Mouse (Mus musculus) liver, adult 2 months (tissue): ENCODE results near the gene Csrp2. TPM values are rescaled to one million over a fixed set of nuclear protein-coding genes. Genes with fewer than 3 reads are reported as not detected.

Source experiments
- DNase-seq: peaks from one replicate; pipeline ENCODE4 v3.0.0-alpha.2; 2011; ENCODE audit warnings: low read depth, low spot score; ENCODE audit errors: extremely low read depth
- H3K27ac ChIP-seq: fragments of 200-500 bp; replicated peaks from 2 replicates; pipeline ENCODE4 v1.5.1; 2012; ENCODE audit warnings: low read depth, mild to moderate bottlenecking, control low read depth, inconsistent platforms, low read length; ENCODE audit not compliant: insufficient read depth
- H3K27me3 ChIP-seq: fragments of 200-500 bp; 2 replicates; pipeline ENCODE4 v1.6.1; 2012; ENCODE audit warnings: mild to moderate bottlenecking, moderate library complexity, low read length, inconsistent platforms; ENCODE audit not compliant: control insufficient read depth, insufficient read depth
- H3K36me3 ChIP-seq: fragments of 200-500 bp; 2 replicates; pipeline ENCODE4 v1.6.1; 2012; ENCODE audit warnings: low read length, inconsistent platforms; ENCODE audit not compliant: control insufficient read depth, insufficient read depth
- H3K4me1 ChIP-seq: fragments of 200-500 bp; 2 replicates; pipeline ENCODE4 v1.6.1; 2011; ENCODE audit warnings: low read length; ENCODE audit not compliant: control insufficient read depth, insufficient read depth
- H3K4me3 ChIP-seq: fragments of 200-500 bp; 2 replicates; pipeline ENCODE4 v1.5.1; 2011; ENCODE audit warnings: low read depth, mild to moderate bottlenecking, control low read depth, low read length, moderate library complexity; ENCODE audit not compliant: insufficient read depth
- H3K79me2 ChIP-seq: fragments of 200-500 bp; 2 replicates; pipeline ENCODE4 v1.6.1; 2012; ENCODE audit warnings: inconsistent platforms, mild to moderate bottlenecking, low read length, moderate library complexity; ENCODE audit not compliant: control insufficient read depth, insufficient read depth
- H3K9ac ChIP-seq: fragments of 200-500 bp; 2 replicates; pipeline ENCODE4 v1.6.1; 2012; ENCODE audit warnings: low read depth, mild to moderate bottlenecking, control low read depth, inconsistent platforms, low read length
- CTCF ChIP-seq: fragments of 200-500 bp; IDR thresholded peaks from 2 replicates; pipeline ENCODE4 v1.5.1; 2011; ENCODE audit warnings: low read depth, low read length, control low read depth
- POLR2A ChIP-seq: fragments of 200-500 bp; IDR thresholded peaks from 2 replicates; pipeline ENCODE4 v1.6.1; 2011; ENCODE audit warnings: low read length, control low read depth; ENCODE audit not compliant: insufficient read depth; ENCODE audit errors: extremely low read depth
- WGBS: fragments of 180-500 bp; shearing (Covaris S2); methylation state at CpG from one replicate; pipeline ENCODE4 v1.1.7; 2018; 5-methylcytosine and 5-hydroxymethylcytosine counted together
- polyA plus RNA-seq: library from polyadenylated mRNA; depleted of rRNA; stranded (reverse); fragments of >200 nt; gene quantifications from 2 replicates; pipeline ENCODE4 v1.2.3, GENCODE M21; 2012
- total RNA-seq: library from RNA; depleted of rRNA; stranded (reverse); fragments of >200 nt; gene quantifications from 2 replicates; pipeline ENCODE4 v1.2.3, GENCODE M21; 2014

Csrp2 gene
- total and polyA plus RNA-seq, 2 experiments, result 26.0 to 76.8 TPM

DNA sequence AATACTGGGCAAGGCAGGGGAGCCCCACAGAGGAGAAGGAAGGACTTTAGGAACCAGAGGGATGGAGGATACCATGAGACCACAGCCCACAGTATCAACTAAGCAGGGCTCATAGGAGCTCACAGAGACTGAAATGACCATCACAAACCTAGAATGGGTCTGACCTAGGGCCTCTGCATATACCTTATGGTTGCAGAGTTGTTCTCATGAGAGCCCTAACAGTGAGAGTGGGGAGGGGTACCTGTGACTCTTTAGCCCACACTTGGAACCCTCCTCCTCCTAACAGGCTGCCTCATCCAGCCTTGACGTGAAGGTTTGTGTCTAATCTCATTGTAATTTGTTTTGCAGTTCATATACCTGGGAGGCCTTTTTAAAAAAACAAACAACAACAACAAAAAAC is 55.3 kb downstream of the Csrp2 start:
- H3K4me1 ChIP-seq, result peaks cover 6% of the 10 kb centered on the region; the same call in 1 of the 2 replicates
- H3K27ac ChIP-seq, result no peak overlapping the region
- no peaks in the 10 kb centered on the region for H3K27me3 ChIP-seq
- peaks cover 21% of the 10 kb centered on the region for H3K36me3 ChIP-seq
- 0 out of 2 replicates have a peak, but pooled peaks cover under 1% of the 10 kb centered on the region for H3K79me2 ChIP-seq
- H3K9ac ChIP-seq, result no peak overlapping the region
- H3K4me3 ChIP-seq, result no peak overlapping the region
- WGBS, result 95% methylated on average over 1 of the region's 1 CpGs
- TF ChIP-seq POLR2A, result no peak
- no peak for TF ChIP-seq CTCF
- DNase-seq, result no peak

DNA sequence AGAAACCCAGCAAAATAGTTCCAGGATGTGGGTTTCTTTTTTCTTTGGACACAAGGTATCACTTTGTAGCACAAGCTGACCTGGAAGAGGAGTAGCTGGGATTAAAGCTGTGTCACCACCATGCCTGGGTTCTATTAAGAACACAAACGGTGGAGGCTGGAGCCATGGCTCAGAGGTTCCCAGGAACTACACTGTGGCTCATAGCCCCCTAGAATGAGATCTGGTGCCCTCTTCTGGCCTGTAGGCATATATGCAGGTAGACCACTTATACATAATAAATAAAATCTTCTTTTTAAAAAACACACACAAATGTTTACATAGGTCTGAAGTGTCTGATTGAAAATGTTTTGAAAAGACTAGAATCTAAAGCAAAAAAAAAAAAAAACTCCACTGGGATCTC is 56.5 kb downstream of the Csrp2 start:
- WGBS, result 13% methylated on average over 1 of the region's 1 CpGs
- Histone ChIP-seq H3K36me3 (peaks cover 24% of the 10 kb centered on the region), H3K4me3 (no peak overlapping the region), H3K79me2 (peaks cover 3% of the 10 kb centered on the region; the same call in 1 of the 2 replicates), H3K4me1 (peaks cover 6% of the 10 kb centered on the region; the same call in 1 of the 2 replicates), H3K27ac (no peak overlapping the region), H3K9ac (no peak overlapping the region), H3K27me3 (no peaks in the 10 kb centered on the region)
- TF ChIP-seq CTCF, result peak; percentile 59
- TF ChIP-seq POLR2A, result no peak
- DNase-seq, result peak; percentile 13

DNA sequence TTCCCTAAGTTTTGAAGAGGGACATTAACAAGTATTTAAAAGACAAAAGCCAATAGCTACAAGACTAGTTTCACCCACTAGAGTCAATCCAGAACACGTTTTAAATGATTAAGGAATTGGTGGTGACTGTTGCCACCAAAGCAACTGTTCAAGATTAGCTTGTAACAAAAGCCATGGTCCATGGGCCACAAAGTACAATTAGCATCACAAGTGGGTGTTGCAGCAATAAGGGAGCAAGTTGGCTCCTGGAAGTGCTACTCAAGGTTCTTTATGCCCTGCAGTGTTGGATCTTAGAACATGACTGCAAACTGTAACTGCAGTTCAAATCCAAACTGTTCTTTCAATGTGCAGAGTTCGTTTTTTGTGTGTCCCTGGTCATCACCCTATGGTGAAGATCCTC is 57.8 kb downstream of the Csrp2 start:
- H3K36me3 ChIP-seq, result peaks cover 27% of the 10 kb centered on the region
- WGBS, result 80% methylated on average over 2 of the region's 2 CpGs

DNA sequence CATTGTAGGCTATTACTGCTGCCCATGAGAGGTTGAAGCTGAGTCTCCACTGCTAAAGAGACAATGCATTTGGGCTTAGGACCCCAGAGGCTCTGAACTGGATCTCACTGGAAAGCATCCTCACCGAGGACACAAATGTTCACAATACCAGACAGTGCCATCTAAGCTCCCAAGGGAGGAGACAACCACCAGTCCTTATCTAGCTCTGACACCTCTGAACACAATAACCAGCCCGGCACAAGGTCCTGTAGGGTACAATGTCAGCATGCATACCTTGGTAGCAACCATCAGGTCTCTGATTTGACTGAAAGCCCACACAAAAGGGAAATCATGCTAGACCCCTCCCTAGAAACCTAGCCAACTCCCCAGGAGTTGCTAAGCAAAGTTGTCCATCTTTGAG is 59.8 kb downstream of the Csrp2 start:
- TF ChIP-seq POLR2A (no peak), CTCF (no peak)
- Histone ChIP-seq H3K9ac (no peak overlapping the region), H3K27me3 (no peaks in the 10 kb centered on the region), H3K36me3 (peaks cover 21% of the 10 kb centered on the region), H3K4me1 (0 out of 2 replicates have a peak, but pooled peaks cover 2% of the 10 kb centered on the region), H3K27ac (no peak overlapping the region), H3K79me2 (peaks cover 6% of the 10 kb centered on the region; the same call in 1 of the 2 replicates), H3K4me3 (no peak overlapping the region)
- WGBS, result 78% methylated on average over 2 of the region's 2 CpGs
- DNase-seq, result no peak

More for the DNA sequence above, 57.8 kb downstream of the Csrp2 start:
- H3K4me3 ChIP-seq, result no peak overlapping the region
- H3K27ac ChIP-seq, result no peak overlapping the region
- no peaks in the 10 kb centered on the region for H3K4me1 ChIP-seq
- TF ChIP-seq POLR2A, result no peak
- TF ChIP-seq CTCF, result no peak
- no peaks in the 10 kb centered on the region for H3K27me3 ChIP-seq
- peaks cover 6% of the 10 kb centered on the region; the same call in 1 of the 2 replicates for H3K79me2 ChIP-seq
- DNase-seq, result no peak
- H3K9ac ChIP-seq, result no peak overlapping the region

DNA sequence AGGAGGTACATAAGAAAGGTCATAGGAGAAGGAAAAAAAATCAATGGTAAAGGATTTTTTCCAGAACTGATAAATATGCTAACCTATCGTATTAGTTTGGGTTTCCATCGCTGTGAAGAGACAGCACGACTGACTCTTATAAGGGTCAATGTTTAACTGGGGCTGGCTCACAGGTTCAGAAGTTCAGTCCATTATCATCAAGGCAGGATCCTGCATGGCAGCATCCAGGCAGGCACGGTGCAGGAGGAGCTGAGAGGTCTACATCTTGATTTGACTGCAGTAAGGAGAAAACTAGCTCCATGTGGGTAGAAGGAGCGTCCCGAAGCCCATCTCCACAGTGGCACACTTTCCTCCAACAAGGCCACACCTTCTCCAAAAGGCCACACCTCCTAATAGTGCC is 60.9 kb downstream of the Csrp2 start:
- no peaks in the 10 kb centered on the region for H3K27me3 ChIP-seq
- no peak for TF ChIP-seq POLR2A
- no peak for TF ChIP-seq CTCF
- peaks cover 18% of the 10 kb centered on the region for H3K36me3 ChIP-seq
- no peak overlapping the region for H3K27ac ChIP-seq
- no peak overlapping the region for H3K9ac ChIP-seq
- 0 out of 2 replicates have a peak, but pooled peaks cover 2% of the 10 kb centered on the region for H3K4me1 ChIP-seq
- WGBS, result 52% methylated on average over 6 of the region's 6 CpGs
- peak; percentile 9 for DNase-seq
- peaks cover 6% of the 10 kb centered on the region; the same call in 1 of the 2 replicates for H3K79me2 ChIP-seq
- H3K4me3 ChIP-seq, result no peak overlapping the region

DNA sequence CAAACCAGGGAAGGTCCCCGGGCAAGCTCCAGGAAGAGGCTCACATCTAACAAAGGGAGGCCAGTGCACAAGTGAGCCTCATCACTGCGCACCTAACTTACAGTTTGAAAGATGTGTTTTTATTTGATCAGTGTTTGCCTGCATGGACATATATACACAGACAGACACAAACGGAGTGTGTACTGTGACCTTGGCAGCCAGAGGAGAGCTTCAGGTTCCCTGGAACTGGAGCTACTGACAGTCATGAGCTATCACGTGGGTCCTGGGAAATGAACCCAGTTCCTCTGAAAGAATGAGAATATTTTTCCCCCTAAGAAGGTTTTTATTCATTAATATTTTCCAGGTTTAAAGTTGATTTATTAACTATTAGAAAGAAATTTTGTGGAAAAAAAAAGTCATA is 63.2 kb downstream of the Csrp2 start:
- TF ChIP-seq POLR2A, result no peak
- no peak for TF ChIP-seq CTCF
- 42% methylated on average over 4 of the region's 4 CpGs for WGBS

More for the DNA sequence above, 63.2 kb downstream of the Csrp2 start:
- H3K4me3 ChIP-seq, result no peak overlapping the region
- H3K36me3 ChIP-seq, result peaks cover 16% of the 10 kb centered on the region
- H3K27me3 ChIP-seq, result no peaks in the 10 kb centered on the region
- no peak overlapping the region for H3K9ac ChIP-seq
- H3K27ac ChIP-seq, result no peak overlapping the region
- H3K79me2 ChIP-seq, result peaks cover 12% of the 10 kb centered on the region; the same call in 1 of the 2 replicates
- H3K4me1 ChIP-seq, result 0 out of 2 replicates have a peak, but pooled peaks cover 2% of the 10 kb centered on the region
- DNase-seq, result peak; percentile 11
